Comparison of ENCODE assay signal across 30 mouse cellular contexts in the genomic region with DNA sequence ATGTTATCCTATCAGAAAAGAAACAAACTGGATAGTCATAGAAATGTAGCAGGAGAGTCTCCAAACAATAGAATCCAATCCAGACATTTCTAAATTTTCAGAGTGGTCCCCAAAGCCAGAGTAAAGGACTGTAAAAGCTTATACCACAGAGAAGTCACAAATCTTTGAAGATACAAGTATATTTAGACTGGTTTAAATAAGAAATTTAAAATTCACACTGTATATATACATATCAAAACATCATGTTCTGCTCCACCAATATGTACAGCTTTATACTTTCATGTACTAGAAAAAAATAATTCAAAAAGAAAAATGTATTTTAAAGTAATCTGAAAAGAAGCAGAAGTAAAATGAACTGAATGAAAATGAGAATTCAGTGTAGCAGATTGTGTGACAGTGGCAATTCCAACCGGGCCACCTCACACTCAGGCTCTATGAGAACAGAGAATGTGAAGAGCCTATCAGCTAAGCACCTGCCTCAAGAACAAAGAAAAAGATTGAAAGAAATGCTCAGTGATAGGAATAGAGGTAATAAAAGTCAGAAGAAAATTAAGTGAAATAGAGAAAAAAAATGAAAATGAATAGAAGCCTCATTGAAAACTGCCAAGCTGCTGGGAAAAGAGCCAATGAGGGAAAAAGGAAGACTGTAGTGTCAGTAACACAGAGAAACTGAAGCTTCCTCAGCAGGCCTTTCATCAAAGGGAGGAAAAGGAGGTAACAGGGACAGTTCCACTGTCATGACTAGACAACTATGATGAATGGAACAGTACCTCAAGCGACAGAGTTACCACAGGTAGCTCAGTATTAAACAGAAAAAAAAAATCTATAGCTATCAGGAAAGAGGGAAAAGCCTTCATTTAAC.
DNase-seq lines count a peak whose midpoint lies in the region; ATAC-seq and TF ChIP-seq lines count a peak whose summit lies in the region.
"Had no signal": no experiment of that assay in that cellular context is flagged by ENCODE, and none has a peak within 500 bp of the region (broad histone marks: within the 10 kb centered on the region; RNA-seq: fewer than 3 reads in every experiment).

No protein-coding gene starts in this region.

- peak; percentile 12 to 24 for DNase-seq in cerebellum, postnatal 10 days
- DNase-seq in liver, adult 2 months (ENCODE audit: extremely low read depth, low read depth, low spot score): peak; percentile 38
- DNase-seq in liver, embryonic 11.5 days (ENCODE audit: low spot score): no peak
- DNase-seq in brain, embryonic 14.5 days (ENCODE audit: low read depth): peak; percentile 15
- DNase-seq: adrenal gland, adult 2 months; adrenal gland, postnatal 25 days; B cell, adult 2 months; cerebellum, adult 18-20 months; cerebellum, adult 9-10 months; cerebellum, postnatal 25 days; gastrocnemius, postnatal 25 days; heart, adult 18-20 months; heart, postnatal 14 days; heart, postnatal 4 days; kidney, adult 18-20 months; kidney, adult 9 months had no signal

- H3K4me2 ChIP-seq in forebrain, embryonic 16.5 days (ENCODE audit: low read length): no peak overlapping the region
- no peak overlapping the region for H3K4me2 ChIP-seq in forebrain, embryonic 12.5 days
- H3K4me2 ChIP-seq in liver, embryonic 11.5 days: no peak overlapping the region
- H3K4me2 ChIP-seq in heart, embryonic 12.5 days: no peak overlapping the region
- H3K4me2 ChIP-seq: embryonic facial prominence, embryonic 12.5 days; embryonic facial prominence, embryonic 15.5 days; heart, embryonic 13.5 days; hindbrain, embryonic 14.5 days had no signal

- no peaks in the 10 kb centered on the region for H3K27me3 ChIP-seq in forebrain, embryonic 16.5 days (replicated peaks; ENCODE audit: control insufficient read depth, insufficient read depth, low read length)
- H3K27me3 ChIP-seq in forebrain, embryonic 12.5 days: no peaks in the 10 kb centered on the region
- H3K27me3 ChIP-seq in liver, adult 2 months (ENCODE audit: control insufficient read depth, insufficient read depth, low read length): no peaks in the 10 kb centered on the region
- no peaks in the 10 kb centered on the region for H3K27me3 ChIP-seq in liver, embryonic 11.5 days (replicated peaks; ENCODE audit: control insufficient read depth, insufficient read depth, low read length)
- no peaks in the 10 kb centered on the region for H3K27me3 ChIP-seq in heart, embryonic 12.5 days (replicated peaks)
- H3K27me3 ChIP-seq: CH12.LX; embryonic facial prominence, embryonic 12.5 days; embryonic facial prominence, embryonic 15.5 days; heart, embryonic 13.5 days; Patski had no signal

- no peak overlapping the region for H3K9ac ChIP-seq in forebrain, embryonic 16.5 days (replicated peaks; ENCODE audit: low read depth, low read length)
- H3K9ac ChIP-seq in forebrain, embryonic 12.5 days: no peak overlapping the region
- no peak overlapping the region for H3K9ac ChIP-seq in liver, adult 2 months (ENCODE audit: low read depth, low read length)
- no peak overlapping the region for H3K9ac ChIP-seq in liver, embryonic 11.5 days (ENCODE audit: low read depth, low read length)
- no peak overlapping the region for H3K9ac ChIP-seq in heart, embryonic 12.5 days
- H3K9ac ChIP-seq: embryonic facial prominence, embryonic 12.5 days; embryonic facial prominence, embryonic 15.5 days; heart, embryonic 13.5 days; hindbrain, embryonic 14.5 days had no signal

- ATAC-seq in cerebellum, adult (ENCODE audit: insufficient number of reproducible peaks, low FRiP score, low TSS enrichment): no peak
- ATAC-seq in forebrain, embryonic 16.5 days: peak; percentile 68; the same call in 1 of the 2 replicates
- no peak for ATAC-seq in forebrain, embryonic 12.5 days (ENCODE audit: low FRiP score)
- no peak for ATAC-seq in liver, embryonic 11.5 days (replicated peaks; ENCODE audit: low FRiP score)
- ATAC-seq in heart, embryonic 12.5 days (ENCODE audit: insufficient number of reproducible peaks, low FRiP score): no peak
- ATAC-seq: hindbrain, postnatal 0 days; inflammation-experienced regulatory T-cells, adult 6 months; intestine, embryonic 16.5 days; Patski had no signal

- H3K79me2 ChIP-seq in liver, adult 2 months (ENCODE audit: control insufficient read depth, insufficient read depth, low read length): no peaks in the 10 kb centered on the region

- no peaks in the 10 kb centered on the region for H3K36me3 ChIP-seq in forebrain, embryonic 16.5 days (ENCODE audit: control insufficient read depth, insufficient read depth)
- H3K36me3 ChIP-seq in forebrain, embryonic 12.5 days (replicated peaks): no peaks in the 10 kb centered on the region
- H3K36me3 ChIP-seq in liver, adult 2 months (ENCODE audit: control insufficient read depth, insufficient read depth, low read length): no peaks in the 10 kb centered on the region
- no peaks in the 10 kb centered on the region for H3K36me3 ChIP-seq in liver, embryonic 11.5 days (ENCODE audit: control insufficient read depth, insufficient read depth, low read length)
- no peaks in the 10 kb centered on the region for H3K36me3 ChIP-seq in heart, embryonic 12.5 days
- H3K36me3 ChIP-seq: embryonic facial prominence, embryonic 12.5 days; embryonic facial prominence, embryonic 15.5 days; G1E; heart, embryonic 13.5 days had no signal

- WGBS in forebrain, embryonic 16.5 days: 64% methylated on average over 2 of the region's 2 CpGs
- 86% methylated on average over 2 of the region's 2 CpGs for WGBS in forebrain, embryonic 12.5 days
- WGBS in liver, adult 2 months: 84% methylated on average over 2 of the region's 2 CpGs
- WGBS in liver, embryonic 11.5 days: 79% methylated on average over 2 of the region's 2 CpGs
- WGBS in heart, embryonic 12.5 days: 66% methylated on average over 2 of the region's 2 CpGs

- H3K9me3 ChIP-seq in forebrain, embryonic 16.5 days (ENCODE audit: control insufficient read depth, low read length): no peaks in the 10 kb centered on the region
- H3K9me3 ChIP-seq in forebrain, embryonic 12.5 days: no peaks in the 10 kb centered on the region
- H3K9me3 ChIP-seq in liver, embryonic 11.5 days (ENCODE audit: control insufficient read depth, low read length): no peaks in the 10 kb centered on the region
- no peaks in the 10 kb centered on the region for H3K9me3 ChIP-seq in heart, embryonic 12.5 days (replicated peaks)
- H3K9me3 ChIP-seq: embryonic facial prominence, embryonic 12.5 days; embryonic facial prominence, embryonic 15.5 days; G1E; heart, embryonic 13.5 days had no signal

- no peak for TF ChIP-seq POLR2A in liver, adult 2 months (IDR thresholded peaks at IDR 0.05; ENCODE audit: extremely low read depth, insufficient read depth, low read length)
- TF ChIP-seq POLR2A in brain, embryonic 14.5 days (IDR thresholded peaks at IDR 0.05; ENCODE audit: borderline replicate concordance, extremely low read depth, insufficient read depth, insufficient read length, poor library complexity, severe bottlenecking): no peak

- no peak for TF ChIP-seq CTCF in liver, adult 2 months (IDR thresholded peaks at IDR 0.05; ENCODE audit: low read depth, low read length)
- TF ChIP-seq CTCF in brain, embryonic 14.5 days (IDR thresholded peaks at IDR 0.05; ENCODE audit: borderline replicate concordance, extremely low read depth, insufficient read depth, insufficient read length): no peak

- no peaks in the 10 kb centered on the region for H3K4me1 ChIP-seq in forebrain, embryonic 16.5 days (replicated peaks; ENCODE audit: control insufficient read depth, insufficient read depth, low read length)
- no peaks in the 10 kb centered on the region for H3K4me1 ChIP-seq in forebrain, embryonic 12.5 days
- H3K4me1 ChIP-seq in liver, adult 2 months (ENCODE audit: control insufficient read depth, insufficient read depth, low read length): peaks cover 5% of the 10 kb centered on the region; the same call in 1 of the 2 replicates
- H3K4me1 ChIP-seq in liver, embryonic 11.5 days (replicated peaks; ENCODE audit: control insufficient read depth, insufficient read depth, low read length): no peaks in the 10 kb centered on the region
- H3K4me1 ChIP-seq in heart, embryonic 12.5 days (replicated peaks): no peaks in the 10 kb centered on the region
- H3K4me1 ChIP-seq: embryonic facial prominence, embryonic 12.5 days; embryonic facial prominence, embryonic 15.5 days; heart, embryonic 13.5 days had no signal

- peak overlapping the region; percentile 41; the same call in 1 of the 2 replicates for H3K27ac ChIP-seq in forebrain, embryonic 16.5 days (ENCODE audit: low read length)
- no peak overlapping the region for H3K27ac ChIP-seq in forebrain, embryonic 12.5 days
- H3K27ac ChIP-seq in liver, adult 2 months (replicated peaks; ENCODE audit: insufficient read depth, low read depth, low read length): no peak overlapping the region
- no peak overlapping the region for H3K27ac ChIP-seq in liver, embryonic 11.5 days (ENCODE audit: low read depth, low read length)
- H3K27ac ChIP-seq in heart, embryonic 12.5 days (ENCODE audit: poor library complexity, severe bottlenecking): no peak overlapping the region
- H3K27ac ChIP-seq: embryonic facial prominence, embryonic 12.5 days; embryonic facial prominence, embryonic 15.5 days; heart, embryonic 13.5 days; hindbrain, embryonic 14.5 days; hindbrain, postnatal 0 days had no signal

- no peak overlapping the region for H3K4me3 ChIP-seq in forebrain, embryonic 16.5 days (replicated peaks; ENCODE audit: low read length)
- no peak overlapping the region for H3K4me3 ChIP-seq in forebrain, embryonic 12.5 days (replicated peaks)
- H3K4me3 ChIP-seq in liver, adult 2 months (ENCODE audit: insufficient read depth, low read depth, low read length): no peak overlapping the region
- H3K4me3 ChIP-seq in liver, embryonic 11.5 days (ENCODE audit: low read depth, low read length): no peak overlapping the region
- no peak overlapping the region for H3K4me3 ChIP-seq in heart, embryonic 12.5 days
- H3K4me3 ChIP-seq: embryonic facial prominence, embryonic 12.5 days; embryonic facial prominence, embryonic 15.5 days; heart, embryonic 13.5 days had no signal
